In genomic region chr6:88984863-88985262, GRCm38 (mm10) we compare ENCODE assay signal across 14 mouse cellular contexts.
"Had no signal": no experiment of that assay in that cellular context is flagged by ENCODE, and none has a peak within 500 bp of the region (broad histone marks: within the 10 kb centered on the region; RNA-seq: fewer than 3 reads in every experiment).

No protein-coding gene starts in this region.

- H3K4me3 ChIP-seq: limb, embryonic 12.5 days; liver, embryonic 13.5 days; lung, embryonic 15.5 days; midbrain, embryonic 12.5 days; neural tube, embryonic 13.5 days had no signal

- H3K27me3 ChIP-seq: limb, embryonic 12.5 days; lung, embryonic 15.5 days had no signal

- H3K27ac ChIP-seq: kidney, postnatal 0 days; limb, embryonic 12.5 days; liver, embryonic 13.5 days; lung, embryonic 15.5 days; midbrain, embryonic 12.5 days; neural tube, embryonic 13.5 days had no signal

- H3K9ac ChIP-seq: limb, embryonic 12.5 days; liver, embryonic 13.5 days; liver, postnatal 0 days; lung, embryonic 15.5 days; midbrain, embryonic 12.5 days had no signal

- ATAC-seq: liver, postnatal 0 days had no signal

- DNase-seq: kidney, adult 2 months; kidney, postnatal 36 days; layer of hippocampus, adult 9-11 months; layer of hippocampus, postnatal 36 days; liver; liver, embryonic 13.5 days; liver, postnatal 0 days; right cerebral cortex, postnatal 25 days; thymus, postnatal 36 days had no signal

- H3K9me3 ChIP-seq: limb, embryonic 12.5 days; liver, embryonic 13.5 days; lung, embryonic 15.5 days; midbrain, embryonic 12.5 days; neural tube, embryonic 13.5 days had no signal

- H3K4me1 ChIP-seq: limb, embryonic 12.5 days had no signal

- H3K4me2 ChIP-seq: limb, embryonic 12.5 days; liver, embryonic 13.5 days; lung, embryonic 15.5 days; midbrain, embryonic 12.5 days; neural tube, embryonic 13.5 days had no signal

- H3K36me3 ChIP-seq: limb, embryonic 12.5 days; liver, embryonic 13.5 days; lung, embryonic 15.5 days; midbrain, embryonic 12.5 days; neural tube, embryonic 13.5 days had no signal
